Mouse (Mus musculus) bone marrow macrophage, adult 2 months (primary cell): ENCODE results near the gene Spata48. TPM values are rescaled to one million over a fixed set of nuclear protein-coding genes. Genes with fewer than 3 reads are reported as not detected.

Experiments used
- H3K27ac ChIP-seq: 2 replicates; pipeline ENCODE4 v1.5.1; 2012; ENCODE audit warnings: low read depth, low read length; ENCODE audit not compliant: insufficient read depth
- H3K4me1 ChIP-seq: 2 replicates; pipeline ENCODE4 v1.6.1; 2012; ENCODE audit warnings: low read length; ENCODE audit not compliant: control insufficient read depth, insufficient read depth
- H3K4me3 ChIP-seq: 2 replicates; pipeline ENCODE4 v1.5.1; 2012; ENCODE audit warnings: mild to moderate bottlenecking, low read length, moderate library complexity; ENCODE audit not compliant: insufficient read depth
- CTCF ChIP-seq: IDR thresholded peaks from 2 replicates; pipeline ENCODE4 v1.5.1; 2012; ENCODE audit warnings: low read depth, mild to moderate bottlenecking, low read length, moderate library complexity
- POLR2A ChIP-seq: IDR thresholded peaks from 2 replicates; pipeline ENCODE4 v1.6.1; 2012; ENCODE audit warnings: mild to moderate bottlenecking, low read depth, low read length, borderline replicate concordance
- polyA plus RNA-seq: library from polyadenylated mRNA; stranded (reverse); fragments of >200 nt; gene quantifications from 2 replicates; pipeline ENCODE4 v1.2.4, GENCODE M21; 2012; ENCODE audit not compliant: missing spikeins, insufficient read depth, insufficient read length

Gene Spata48
- polyA plus RNA-seq, result not detected in 2 replicates

- Histone ChIP-seq H3K4me3 (peak within 1 kb of the TSS; percentile 65), H3K27ac (peak within 1 kb of the TSS; percentile 77), H3K4me1 (no peaks in the 10 kb centered on the region)
- TF ChIP-seq CTCF (peak; percentile 89), POLR2A (no peak)
Observed at GRCm38 (mm10) chr11:11461635-11462560, at the start of gene Spata48, which contains the start of gene Zpbp. Spata48 (plus strand) TSS chr11:11462094. Zpbp (minus strand) TSS chr11:11462408.

GRCm38 (mm10) chr11:11414188-11414587 is 47.7 kb upstream of the Spata48 start:
- no peak overlapping the region for H3K4me3 ChIP-seq
- TF ChIP-seq CTCF, result no peak
- no peak for TF ChIP-seq POLR2A
- no peaks in the 10 kb centered on the region for H3K4me1 ChIP-seq
- H3K27ac ChIP-seq, result no peak overlapping the region

GRCm38 (mm10) chr11:11417356-11417755 is 44.5 kb upstream of the Spata48 start:
- Histone ChIP-seq H3K27ac (no peak overlapping the region), H3K4me1 (no peaks in the 10 kb centered on the region), H3K4me3 (no peak overlapping the region)
- TF ChIP-seq POLR2A, result no peak
- no peak for TF ChIP-seq CTCF

GRCm38 (mm10) chr11:11455037-11455436 is 6.9 kb upstream of the Spata48 start:
- H3K27ac ChIP-seq, result no peak overlapping the region
- TF ChIP-seq CTCF, result no peak
- TF ChIP-seq POLR2A, result no peak
- no peaks in the 10 kb centered on the region for H3K4me1 ChIP-seq

GRCm38 (mm10) chr11:11462561-11462890 is 632 bp downstream of the Spata48 start:
- H3K4me1 ChIP-seq, result no peaks in the 10 kb centered on the region
- peak overlapping the region; percentile 65 for H3K4me3 ChIP-seq
- H3K27ac ChIP-seq, result no peak overlapping the region
- TF ChIP-seq CTCF, result no peak
- TF ChIP-seq POLR2A, result no peak

More at GRCm38 (mm10) chr11:11455037-11455436, 6.9 kb upstream of the Spata48 start:
- no peak overlapping the region for H3K4me3 ChIP-seq

GRCm38 (mm10) chr11:11468924-11469323 is 7.0 kb downstream of the Spata48 start:
- Histone ChIP-seq H3K4me3 (no peak overlapping the region), H3K4me1 (no peaks in the 10 kb centered on the region), H3K27ac (no peak overlapping the region)
- TF ChIP-seq POLR2A, result no peak
- TF ChIP-seq CTCF, result no peak

GRCm38 (mm10) chr11:11484378-11484777 is 22.5 kb downstream of the Spata48 start:
- Histone ChIP-seq H3K4me3 (no peak overlapping the region), H3K27ac (no peak overlapping the region), H3K4me1 (no peaks in the 10 kb centered on the region)
- TF ChIP-seq CTCF (no peak), POLR2A (no peak)

GRCm38 (mm10) chr11:11492044-11492443 is 30.1 kb downstream of the Spata48 start:
- TF ChIP-seq CTCF (no peak), POLR2A (no peak)
- no peaks in the 10 kb centered on the region for H3K4me1 ChIP-seq
- no peak overlapping the region for H3K4me3 ChIP-seq
- H3K27ac ChIP-seq, result no peak overlapping the region

- no peak for TF ChIP-seq POLR2A
- no peak for TF ChIP-seq CTCF
- no peak overlapping the region for H3K27ac ChIP-seq
- H3K4me1 ChIP-seq, result no peaks in the 10 kb centered on the region
- no peak overlapping the region for H3K4me3 ChIP-seq
Observed at GRCm38 (mm10) chr11:11495697-11496096, 33.8 kb downstream of the Spata48 start.

- Histone ChIP-seq H3K27ac (no peak overlapping the region), H3K4me3 (no peak overlapping the region), H3K4me1 (no peaks in the 10 kb centered on the region)
- TF ChIP-seq CTCF (no peak), POLR2A (no peak)
Observed at GRCm38 (mm10) chr11:11499944-11500343, 38.0 kb downstream of the Spata48 start.

GRCm38 (mm10) chr11:11506187-11506586 is 44.3 kb downstream of the Spata48 start:
- TF ChIP-seq POLR2A (no peak), CTCF (no peak)
- no peaks in the 10 kb centered on the region for H3K4me1 ChIP-seq
- H3K4me3 ChIP-seq, result no peak overlapping the region
- no peak overlapping the region for H3K27ac ChIP-seq
